Mouse (Mus musculus) limb, embryonic 12.5 days (tissue): Measurements from ENCODE around the gene Mapk13. TPM values are rescaled to one million over a fixed set of nuclear protein-coding genes. Genes with fewer than 3 reads are reported as not detected.
"Not testable (repeated sequence)": the region's sequence is repeated elsewhere in the genome, so short reads cannot be mapped to it uniquely, and the experiment has no call there.

Experiments used
- ATAC-seq: fragments of 200-750 bp; cut with Nextera tagmentation; 2 replicates; pipeline ENCODE4 v1.8.0; 2017; ENCODE audit warnings: low read depth, moderate TSS enrichment; ENCODE audit not compliant: insufficient number of reproducible peaks, insufficient read depth, low FRiP score, low TSS enrichment
- H3K27ac ChIP-seq: fragments of 300-500 bp; sonication (generic); 2 replicates; pipeline ENCODE4 v1.5.1; 2016; ENCODE audit warnings: mild to moderate bottlenecking, moderate library complexity
- H3K27me3 ChIP-seq: fragments of 300-500 bp; sonication (generic); 2 replicates; pipeline ENCODE4 v1.6.1; 2016; ENCODE audit warnings: mild to moderate bottlenecking, moderate library complexity
- H3K36me3 ChIP-seq: fragments of 300-500 bp; sonication (generic); 2 replicates; pipeline ENCODE4 v1.6.1; 2016; ENCODE audit warnings: mild to moderate bottlenecking, moderate library complexity
- H3K4me1 ChIP-seq: fragments of 300-500 bp; sonication (generic); replicated peaks from 2 replicates; pipeline ENCODE4 v1.6.1; 2016
- H3K4me2 ChIP-seq: fragments of 300-500 bp; sonication (generic); 2 replicates; pipeline ENCODE4 v1.6.1; 2016; ENCODE audit warnings: mild to moderate bottlenecking, moderate library complexity
- H3K4me3 ChIP-seq: fragments of 300-500 bp; sonication (generic); replicated peaks from 2 replicates; pipeline ENCODE4 v1.5.1; 2016; ENCODE audit warnings: mild to moderate bottlenecking
- H3K9ac ChIP-seq: fragments of 300-500 bp; sonication (generic); replicated peaks from 2 replicates; pipeline ENCODE4 v1.6.1; 2016; ENCODE audit warnings: mild to moderate bottlenecking, moderate library complexity
- H3K9me3 ChIP-seq: fragments of 300-500 bp; sonication (generic); 2 replicates; pipeline ENCODE4 v1.6.1; 2016; ENCODE audit warnings: mild to moderate bottlenecking, moderate library complexity
- WGBS: fragments of 180-500 bp; shearing (Covaris S2); methylation state at CpG from one replicate; pipeline ENCODE4 v1.1.7; 2016; 5-methylcytosine and 5-hydroxymethylcytosine counted together
- polyA plus RNA-seq: library from polyadenylated mRNA; unstranded; fragments of >200 nt; fragmentation: Nextera tagmentation; extraction: Ambion mirVana; gene quantifications from 2 replicates; pipeline ENCODE4 v1.2.1, GENCODE M21; 2016

The Mapk13 gene
- polyA plus RNA-seq, 1 experiment from 2014 or later, result 13.5 TPM

GRCm38 (mm10) chr17:28750580-28750979 is 18.5 kb upstream of the Mapk13 start:
- no peak overlapping the region for H3K9ac ChIP-seq
- no peak for ATAC-seq
- no peaks in the 10 kb centered on the region for H3K4me1 ChIP-seq
- H3K27ac ChIP-seq, result no peak overlapping the region
- H3K4me2 ChIP-seq, result no peak overlapping the region
- H3K27me3 ChIP-seq, result no peaks in the 10 kb centered on the region
- no peaks in the 10 kb centered on the region for H3K9me3 ChIP-seq
- no peak overlapping the region for H3K4me3 ChIP-seq
- WGBS, result 80% methylated on average over 6 of the region's 6 CpGs
- H3K36me3 ChIP-seq, result peaks cover 27% of the 10 kb centered on the region

GRCm38 (mm10) chr17:28756447-28756846 is 12.7 kb upstream of the Mapk13 start:
- H3K4me1 ChIP-seq, result no peaks in the 10 kb centered on the region
- H3K36me3 ChIP-seq, result no peaks in the 10 kb centered on the region
- no peak for ATAC-seq
- no peaks in the 10 kb centered on the region for H3K9me3 ChIP-seq
- no peak overlapping the region for H3K4me3 ChIP-seq
- H3K27ac ChIP-seq, result no peak overlapping the region
- no peaks in the 10 kb centered on the region for H3K27me3 ChIP-seq
- 51% methylated on average over 5 of the region's 5 CpGs for WGBS
- no peak overlapping the region for H3K9ac ChIP-seq
- H3K4me2 ChIP-seq, result no peak overlapping the region

DNA sequence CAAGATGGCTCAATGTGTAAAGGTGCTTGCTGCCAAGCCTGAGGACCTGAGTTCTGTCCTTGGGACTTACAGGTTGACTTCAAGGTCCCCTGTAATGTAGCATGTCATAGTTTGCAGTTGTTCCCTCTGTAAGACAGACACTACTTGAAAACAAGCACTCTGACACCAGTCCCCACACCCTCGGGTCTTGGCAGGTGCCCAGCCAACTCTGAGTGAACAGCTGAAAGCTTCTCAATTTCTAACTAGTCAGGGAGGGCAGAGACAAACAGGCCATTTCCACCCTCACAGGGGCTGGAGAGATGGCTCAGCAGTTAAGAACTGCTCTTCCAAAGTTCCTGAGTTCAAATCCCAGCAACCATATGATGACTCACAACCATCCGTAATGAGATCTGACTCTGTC is 11.6 kb upstream of the Mapk13 start:
- Histone ChIP-seq H3K27ac (no peak overlapping the region), H3K36me3 (no peaks in the 10 kb centered on the region), H3K4me2 (no peak overlapping the region), H3K4me1 (no peaks in the 10 kb centered on the region), H3K9me3 (no peaks in the 10 kb centered on the region), H3K9ac (no peak overlapping the region), H3K27me3 (no peaks in the 10 kb centered on the region), H3K4me3 (no peak overlapping the region)
- no peak for ATAC-seq
- 75% methylated on average over 2 of the region's 2 CpGs for WGBS

GRCm38 (mm10) chr17:28760736-28761312 is 8.3 kb upstream of the Mapk13 start:
- Histone ChIP-seq H3K4me3 (no peak overlapping the region), H3K27ac (no peak overlapping the region), H3K4me2 (no peak overlapping the region), H3K9ac (no peak overlapping the region), H3K9me3 (no peaks in the 10 kb centered on the region), H3K4me1 (no peaks in the 10 kb centered on the region), H3K36me3 (no peaks in the 10 kb centered on the region), H3K27me3 (no peaks in the 10 kb centered on the region)
- WGBS, result 61% methylated on average over 8 of the region's 8 CpGs
- no peak for ATAC-seq

DNA sequence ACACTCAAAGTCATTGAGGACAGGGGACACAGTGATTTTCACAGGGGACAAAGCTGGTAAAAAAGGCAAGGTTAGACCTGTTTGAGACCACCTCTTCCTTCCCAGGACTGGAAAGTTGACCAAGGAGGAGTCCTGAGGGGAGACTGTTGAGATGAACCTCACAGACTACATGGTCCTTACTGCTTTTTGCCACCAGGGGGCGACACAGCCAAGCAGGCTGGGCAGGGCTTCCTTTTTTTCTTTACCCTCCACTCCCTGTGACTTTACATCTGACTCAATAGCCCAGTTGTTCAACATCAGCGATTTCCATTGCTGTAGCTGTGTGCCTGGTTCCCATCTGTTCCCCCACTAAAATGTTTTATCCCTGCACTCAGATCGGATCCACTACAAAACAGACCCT is 7.2 kb upstream of the Mapk13 start:
- ATAC-seq, result no peak
- H3K4me2 ChIP-seq, result no peak overlapping the region
- 17% methylated on average over 3 of the region's 3 CpGs for WGBS
- H3K36me3 ChIP-seq, result no peaks in the 10 kb centered on the region
- H3K9ac ChIP-seq, result no peak overlapping the region
- H3K9me3 ChIP-seq, result no peaks in the 10 kb centered on the region
- peaks cover 8% of the 10 kb centered on the region; the same call in 1 of the 2 replicates for H3K27me3 ChIP-seq
- H3K27ac ChIP-seq, result no peak overlapping the region
- no peaks in the 10 kb centered on the region for H3K4me1 ChIP-seq
- H3K4me3 ChIP-seq, result no peak overlapping the region

- Histone ChIP-seq H3K9ac (no peak overlapping the region), H3K4me2 (no peak overlapping the region), H3K27me3 (peaks cover 48% of the 10 kb centered on the region), H3K36me3 (no peaks in the 10 kb centered on the region), H3K4me1 (peaks cover 19% of the 10 kb centered on the region), H3K4me3 (no peak overlapping the region), H3K9me3 (no peaks in the 10 kb centered on the region), H3K27ac (no peak overlapping the region)
- WGBS, result 57% methylated on average over 3 of the region's 3 CpGs
- ATAC-seq, result no peak
Observed at GRCm38 (mm10) chr17:28766203-28766602, 2.9 kb upstream of the Mapk13 start.

DNA sequence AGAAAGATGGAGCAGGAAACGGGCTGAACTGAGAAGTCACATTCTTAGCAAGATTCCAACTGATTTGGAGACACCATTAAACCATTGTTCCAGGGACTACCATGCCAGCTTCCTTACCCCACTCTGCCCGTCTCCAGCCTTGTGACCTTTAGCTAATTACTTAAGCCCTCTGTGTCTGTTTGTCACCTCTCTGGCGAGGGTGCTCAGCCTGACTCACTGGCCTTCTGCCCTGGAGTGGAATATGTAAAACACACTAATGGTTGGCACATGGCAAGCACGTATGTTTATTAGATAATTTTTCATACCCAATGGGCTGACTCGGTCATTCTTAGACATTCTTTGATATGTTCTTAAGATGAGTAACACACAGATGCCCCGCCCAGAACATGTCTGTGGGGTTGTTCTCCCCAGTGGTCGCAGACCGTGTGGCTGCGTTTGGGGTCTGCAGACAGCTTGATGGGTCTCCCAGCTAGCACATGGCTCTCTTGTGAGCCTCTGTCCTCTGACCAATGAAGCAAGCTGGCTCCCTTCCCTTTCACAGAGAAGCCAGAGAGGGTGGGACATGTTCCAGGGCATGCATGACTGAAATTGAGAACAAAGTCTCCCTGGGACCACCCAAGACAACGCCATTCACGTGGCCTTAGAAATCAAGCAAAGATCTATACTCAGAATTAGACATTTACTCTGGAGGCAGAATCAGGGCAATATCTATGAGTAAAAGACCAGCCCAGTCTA is 2.1 kb upstream of the Mapk13 start:
- Histone ChIP-seq H3K27me3 (peaks cover 56% of the 10 kb centered on the region), H3K9me3 (no peaks in the 10 kb centered on the region)
- 72% methylated on average over 11 of the region's 11 CpGs for WGBS

GRCm38 (mm10) chr17:28769875-28770421 is 851 bp downstream of the Mapk13 start:
- Histone ChIP-seq H3K36me3 (no peaks in the 10 kb centered on the region), H3K27ac (no peak overlapping the region), H3K4me3 (peak overlapping the region; percentile 50), H3K9me3 (no peaks in the 10 kb centered on the region), H3K9ac (peak overlapping the region; percentile 60), H3K4me1 (peaks cover 19% of the 10 kb centered on the region), H3K4me2 (peak overlapping the region; percentile 91), H3K27me3 (peaks cover 58% of the 10 kb centered on the region)
- ATAC-seq, result no peak
- WGBS, result 6% methylated on average over 24 of the region's 24 CpGs

More for the DNA sequence above, 2.1 kb upstream of the Mapk13 start:
- Histone ChIP-seq H3K27ac (no peak overlapping the region), H3K4me1 (peaks cover 19% of the 10 kb centered on the region), H3K36me3 (no peaks in the 10 kb centered on the region), H3K4me3 (no peak overlapping the region), H3K4me2 (no peak overlapping the region), H3K9ac (no peak overlapping the region)
- ATAC-seq, result no peak

DNA sequence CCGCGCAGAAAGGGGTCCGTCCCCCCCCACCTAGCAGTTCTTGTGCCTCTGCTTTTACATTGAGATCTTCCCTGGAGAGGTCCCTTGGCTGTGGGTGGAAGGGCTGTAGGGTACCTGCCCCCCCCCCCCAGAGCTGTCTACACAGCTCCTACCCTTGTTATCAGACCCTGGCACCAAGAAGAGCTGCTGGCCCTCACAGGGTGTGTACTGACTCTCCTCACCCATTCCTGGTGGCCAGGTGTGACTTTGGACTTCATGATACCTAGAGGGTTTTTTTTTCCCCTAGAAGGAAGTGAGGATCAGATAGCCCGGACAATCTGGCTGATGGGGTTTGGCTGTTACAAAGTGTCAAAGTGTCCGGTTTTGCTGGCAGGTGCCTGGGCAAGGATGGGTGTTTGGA is 2.2 kb downstream of the Mapk13 start:
- H3K9ac ChIP-seq, result no peak overlapping the region
- H3K36me3 ChIP-seq, result no peaks in the 10 kb centered on the region
- H3K27ac ChIP-seq, result no peak overlapping the region
- H3K4me1 ChIP-seq, result peaks cover 19% of the 10 kb centered on the region
- no peaks in the 10 kb centered on the region for H3K9me3 ChIP-seq
- H3K27me3 ChIP-seq, result peaks cover 56% of the 10 kb centered on the region
- H3K4me2 ChIP-seq, result no peak overlapping the region
- 95% methylated on average over 5 of the region's 5 CpGs for WGBS
- H3K4me3 ChIP-seq, result no peak overlapping the region
- no peak for ATAC-seq

DNA sequence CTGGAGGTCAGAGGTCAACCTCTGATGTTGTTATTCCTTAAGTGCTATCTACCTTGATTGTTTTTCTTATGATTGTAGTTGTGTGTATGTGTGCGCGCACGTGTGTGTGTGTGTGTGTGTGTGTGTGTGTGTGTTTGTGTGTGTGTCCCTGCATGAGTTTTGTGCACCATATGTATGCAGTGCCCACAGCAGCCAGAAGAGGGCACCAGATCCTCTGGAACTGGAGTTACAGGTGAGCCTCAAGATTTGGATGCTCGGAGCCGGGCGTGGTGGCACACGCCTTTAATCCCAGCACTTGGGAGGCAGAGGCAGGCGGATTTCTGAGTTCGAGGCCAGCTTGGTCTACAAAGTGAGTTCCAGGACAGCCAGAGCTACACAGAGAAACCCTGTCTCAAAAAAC is 5.2 kb downstream of the Mapk13 start:
- H3K27ac ChIP-seq, H3K4me3 ChIP-seq, H3K9me3 ChIP-seq, H3K36me3 ChIP-seq, H3K9ac ChIP-seq, ATAC-seq, H3K4me2 ChIP-seq: not testable (repeated sequence)
- H3K4me1 ChIP-seq, result peaks cover 13% of the 10 kb centered on the region
- peaks cover 29% of the 10 kb centered on the region for H3K27me3 ChIP-seq
- 92% methylated on average over 9 of the region's 9 CpGs for WGBS

DNA sequence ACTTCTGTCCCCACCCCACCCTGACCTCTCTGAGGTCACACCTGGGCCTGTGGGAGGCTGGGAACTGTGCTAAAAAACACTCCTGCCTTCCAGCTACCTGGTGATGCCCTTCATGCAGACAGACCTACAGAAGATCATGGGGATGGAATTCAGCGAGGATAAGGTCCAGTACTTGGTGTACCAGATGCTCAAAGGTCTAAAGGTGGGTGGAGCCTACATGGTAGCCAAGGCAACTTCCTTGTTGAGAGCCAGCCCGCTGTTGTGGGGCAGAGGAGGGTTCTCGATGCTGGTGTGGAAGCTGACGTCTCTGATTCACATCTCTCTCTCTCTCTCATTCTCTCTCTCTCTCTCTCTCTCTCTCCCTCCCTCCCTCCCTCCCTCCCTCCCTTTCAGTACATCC is 6.1 kb downstream of the Mapk13 start:
- Histone ChIP-seq H3K4me3 (no peak overlapping the region), H3K4me1 (peaks cover 5% of the 10 kb centered on the region), H3K9me3 (no peaks in the 10 kb centered on the region), H3K27ac (no peak overlapping the region), H3K9ac (no peak overlapping the region), H3K36me3 (no peaks in the 10 kb centered on the region), H3K27me3 (peaks cover 20% of the 10 kb centered on the region), H3K4me2 (no peak overlapping the region)
- 82% methylated on average over 4 of the region's 4 CpGs for WGBS
- ATAC-seq, result no peak
